Mouse (Mus musculus): ENCODE results near the gene Rpl3.
"Not testable (repeated sequence)": the region's sequence is repeated elsewhere in the genome, so short reads cannot be mapped to it uniquely, and the experiment has no call there.

DNA sequence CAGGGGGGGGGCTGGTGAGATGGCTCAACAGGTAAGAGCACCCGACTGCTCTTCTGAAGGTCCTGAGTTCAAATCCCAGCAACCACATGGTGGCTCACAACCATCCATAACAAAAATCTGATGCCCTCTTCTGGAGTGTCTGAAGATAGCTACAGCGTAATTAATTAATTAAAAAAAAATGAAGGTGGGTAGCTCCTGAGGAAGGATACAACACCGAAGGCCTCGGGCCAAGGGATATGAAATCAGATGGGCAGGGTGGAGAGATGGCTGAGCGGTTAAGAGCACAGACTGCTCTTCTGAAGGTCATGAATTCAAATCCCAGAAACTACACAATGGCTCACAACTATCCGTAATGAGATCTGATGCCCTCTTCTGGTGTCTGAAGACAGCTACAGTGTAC is 30.8 kb upstream of the Rpl3 start:
- not testable (repeated sequence) for TF ChIP-seq CTCF, POLR2A (IDR thresholded peaks at IDR 0.05; ENCODE audit: insufficient read depth, low read depth, low read length)
